Mouse (Mus musculus) hindbrain, embryonic 10.5 days (tissue): ENCODE results near the gene Mrpl37. TPM values are rescaled to one million over a fixed set of nuclear protein-coding genes. Genes with fewer than 3 reads are reported as not detected.
A peak's percentile ranks its signal among the peaks of the same experiment; 100 is the strongest.
"Not testable (repeated sequence)": the region's sequence is repeated elsewhere in the genome, so short reads cannot be mapped to it uniquely, and the experiment has no call there.

Experiments
- DNase-seq: peaks from one replicate; pipeline ENCODE4 v3.0.0-alpha.2; 2017; ENCODE audit warnings: low spot score
- H3K27ac ChIP-seq: fragments of 300-500 bp; sonication (generic); 2 replicates; pipeline ENCODE4 v1.5.1; 2016; ENCODE audit warnings: mild to moderate bottlenecking, moderate library complexity
- H3K27me3 ChIP-seq: fragments of 300-500 bp; sonication (generic); 2 replicates; pipeline ENCODE4 v1.6.1; 2016; ENCODE audit warnings: mild to moderate bottlenecking; ENCODE audit not compliant: poor library complexity, insufficient read depth, severe bottlenecking
- H3K36me3 ChIP-seq: fragments of 300-500 bp; sonication (generic); 2 replicates; pipeline ENCODE4 v1.6.1; 2016; ENCODE audit warnings: mild to moderate bottlenecking, moderate library complexity
- H3K4me1 ChIP-seq: fragments of 300-500 bp; sonication (generic); replicated peaks from 2 replicates; pipeline ENCODE4 v1.6.1; 2016; ENCODE audit warnings: mild to moderate bottlenecking
- H3K4me3 ChIP-seq: fragments of 300-500 bp; sonication (generic); 2 replicates; pipeline ENCODE4 v1.5.1; 2016; ENCODE audit warnings: mild to moderate bottlenecking, moderate library complexity
- H3K9me3 ChIP-seq: fragments of 300-500 bp; sonication (generic); 2 replicates; pipeline ENCODE4 v1.6.1; 2016; ENCODE audit warnings: mild to moderate bottlenecking, moderate library complexity
- WGBS: fragments of 180-500 bp; shearing (Covaris S2); methylation state at CpG from one replicate; pipeline ENCODE4 v1.1.7; 2016; 5-methylcytosine and 5-hydroxymethylcytosine counted together
- polyA plus RNA-seq: library from polyadenylated mRNA; unstranded; fragments of >200 nt; fragmentation: Nextera tagmentation; extraction: Ambion mirVana; gene quantifications from 2 replicates; pipeline ENCODE4 v1.2.1, GENCODE M21; 2016

Mrpl37 gene
- polyA plus RNA-seq = 116 and 121 TPM in 2 replicates

DNA sequence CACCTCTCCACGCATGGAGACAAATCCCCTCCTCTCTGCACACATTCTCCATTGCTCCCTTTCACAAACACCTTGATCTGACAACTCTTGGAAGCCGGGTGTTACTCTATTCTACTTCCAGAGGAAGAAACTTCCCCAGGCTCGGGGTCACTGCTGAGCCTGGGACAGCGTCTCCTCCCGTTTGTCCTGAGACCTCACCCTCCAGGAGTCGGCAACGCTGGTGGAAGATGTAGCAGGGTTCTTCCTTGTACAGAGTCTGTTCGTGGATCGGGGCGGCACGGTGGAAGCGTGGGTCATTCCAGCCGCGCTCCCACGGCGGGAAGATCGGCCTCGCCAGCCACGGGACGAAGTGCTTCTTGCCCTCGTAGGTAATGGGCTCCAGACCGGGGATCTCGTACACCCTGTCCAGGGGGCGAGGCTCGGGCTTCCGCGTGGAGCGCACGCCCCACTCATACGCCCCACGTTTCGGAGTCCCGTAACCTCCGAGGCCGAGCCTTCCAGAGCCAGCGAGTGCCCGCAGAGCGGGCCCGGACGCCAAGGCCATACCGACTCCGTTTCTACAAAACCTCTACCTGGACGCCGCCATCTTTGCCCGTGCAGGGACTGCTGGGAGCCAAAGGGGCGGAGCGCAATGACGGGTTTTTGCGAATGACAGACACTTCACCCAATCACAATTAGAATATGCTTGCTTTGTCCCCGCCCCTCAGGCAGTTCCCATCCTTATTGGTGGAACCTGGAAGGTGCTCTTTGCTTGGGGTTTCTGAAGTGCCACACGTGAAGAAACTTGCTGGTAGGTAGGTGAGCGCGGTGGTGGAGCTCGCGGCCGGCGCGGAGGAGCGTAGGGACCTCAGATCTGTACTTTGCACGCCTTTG is at the start of gene Mrpl37, which contains the start of gene Cyb5rl:
Gene Mrpl37 (minus strand): TSS at position 617 of the 873 bp plus-strand sequence.
Gene Cyb5rl (plus strand): TSS at position 737 of the 873 bp plus-strand sequence.
- H3K27ac ChIP-seq = peak within 1 kb of the TSS; percentile 92
- peak within 1 kb of the TSS; percentile 90 for H3K4me3 ChIP-seq
- under 1% methylated on average over 60 of the region's 60 CpGs for WGBS
- DNase-seq = peak; percentile 94
- peaks cover 32% of the 10 kb centered on the region for H3K36me3 ChIP-seq
- H3K4me1 ChIP-seq = peaks cover 30% of the 10 kb centered on the region
- H3K27me3 ChIP-seq = peaks cover 16% of the 10 kb centered on the region; the same call in 1 of the 2 replicates
- H3K9me3 ChIP-seq = no peaks in the 10 kb centered on the region

DNA sequence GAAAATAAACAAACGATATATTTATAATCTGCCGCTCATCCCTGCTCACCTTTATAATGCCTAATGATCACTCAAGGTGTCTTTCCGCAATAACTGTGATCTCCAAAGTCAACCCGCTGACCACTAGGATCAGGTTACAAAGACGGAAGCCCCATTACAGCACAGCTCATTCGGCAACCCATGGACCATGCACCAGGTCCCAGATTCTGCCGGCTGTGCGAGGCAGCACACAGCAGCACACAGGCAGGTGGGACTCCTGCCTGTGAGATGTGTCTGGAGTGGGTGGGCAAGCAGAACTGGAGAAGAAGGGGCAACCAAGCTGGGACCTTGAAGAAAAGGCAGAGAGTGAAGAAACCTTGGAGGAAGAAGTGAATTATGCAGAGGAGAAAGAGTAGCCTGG is 47.6 kb upstream of the Mrpl37 start:
- Histone ChIP-seq H3K9me3 (no peaks in the 10 kb centered on the region), H3K27ac (no peak overlapping the region), H3K4me3 (no peak overlapping the region), H3K27me3 (0 out of 2 replicates have a peak, but pooled peaks cover 4% of the 10 kb centered on the region), H3K36me3 (no peaks in the 10 kb centered on the region), H3K4me1 (peaks cover 31% of the 10 kb centered on the region)
- no peak for DNase-seq
- 68% methylated on average over 8 of the region's 8 CpGs for WGBS

DNA sequence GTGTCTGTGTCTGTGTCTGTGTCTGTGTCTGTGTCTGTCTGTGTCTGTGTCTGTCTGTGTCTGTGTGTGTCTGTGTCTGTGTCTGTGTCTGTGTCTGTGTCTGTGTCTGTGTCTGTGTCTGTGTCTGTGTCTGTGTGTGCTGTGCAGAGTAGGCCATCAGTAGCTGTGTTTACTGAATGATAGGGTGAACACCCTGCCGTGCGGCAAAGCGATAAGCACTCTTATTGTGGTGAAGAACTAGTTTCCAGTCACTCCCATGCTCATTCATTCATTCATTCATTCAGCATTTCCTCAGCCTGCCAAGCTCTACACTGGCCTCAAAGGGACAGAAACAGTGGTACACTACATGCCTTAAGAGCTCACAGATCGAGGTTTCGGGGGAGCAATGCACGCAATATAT is 42.5 kb upstream of the Mrpl37 start:
- H3K36me3 ChIP-seq, H3K27me3 ChIP-seq, H3K9me3 ChIP-seq, DNase-seq, H3K4me3 ChIP-seq: not testable (repeated sequence)
- 95% methylated on average over 6 of the region's 6 CpGs for WGBS
- Histone ChIP-seq H3K27ac (peak overlapping the region; percentile 54), H3K4me1 (peaks cover 45% of the 10 kb centered on the region)

DNA sequence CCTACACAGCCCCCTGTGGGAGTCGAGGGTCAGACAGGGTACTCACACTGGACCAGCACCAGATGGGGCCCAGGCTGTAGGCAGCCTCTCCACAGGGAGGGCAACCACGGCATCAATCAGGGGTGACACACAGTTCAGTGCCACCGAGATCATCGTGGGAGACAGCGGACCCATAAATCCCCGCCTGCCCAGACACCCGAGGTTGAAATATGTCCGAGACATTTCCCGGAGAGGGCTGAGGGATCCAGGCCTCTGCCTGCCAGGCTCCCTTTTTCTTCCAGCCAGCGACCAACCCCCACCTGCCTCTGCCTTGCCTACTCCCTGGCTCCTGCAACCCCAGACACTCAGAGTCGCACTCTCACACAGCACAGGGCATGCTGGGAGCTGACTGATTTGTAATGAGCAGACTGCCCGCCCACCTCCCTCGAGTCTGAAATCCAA is 41.6 kb upstream of the Mrpl37 start:
- no peaks in the 10 kb centered on the region for H3K9me3 ChIP-seq
- peak overlapping the region; percentile 69 for H3K27ac ChIP-seq
- no peaks in the 10 kb centered on the region for H3K27me3 ChIP-seq
- H3K4me3 ChIP-seq = no peak overlapping the region
- no peaks in the 10 kb centered on the region for H3K36me3 ChIP-seq
- 44% methylated on average over 13 of the region's 13 CpGs for WGBS
- H3K4me1 ChIP-seq = peaks cover 40% of the 10 kb centered on the region
- peak; percentile 36 for DNase-seq

DNA sequence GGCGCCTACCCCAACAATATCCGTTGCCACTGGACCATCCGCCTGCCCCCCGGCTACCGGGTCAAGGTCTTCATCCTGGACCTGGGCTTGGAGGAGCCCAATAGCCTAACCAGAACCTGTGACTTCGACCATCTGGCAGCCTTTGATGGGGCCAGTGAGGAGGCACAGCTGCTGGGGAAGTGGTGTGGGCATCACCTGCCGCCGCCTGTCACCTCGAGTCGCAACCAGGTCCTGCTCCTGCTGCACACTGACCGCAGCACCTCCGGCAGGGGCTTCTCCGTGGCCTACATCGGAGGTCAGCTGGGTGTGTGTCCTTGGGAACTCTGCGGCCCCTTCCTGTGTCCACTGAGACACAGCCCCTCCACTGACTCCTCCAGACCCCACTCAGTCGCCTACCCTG is 40.1 kb upstream of the Mrpl37 start:
- 90% methylated on average over 16 of the region's 16 CpGs for WGBS
- Histone ChIP-seq H3K4me3 (no peak overlapping the region), H3K36me3 (no peaks in the 10 kb centered on the region), H3K27me3 (no peaks in the 10 kb centered on the region), H3K27ac (peak overlapping the region; percentile 69; the same call in 1 of the 2 replicates), H3K9me3 (no peaks in the 10 kb centered on the region), H3K4me1 (peaks cover 51% of the 10 kb centered on the region)
- no peak for DNase-seq

DNA sequence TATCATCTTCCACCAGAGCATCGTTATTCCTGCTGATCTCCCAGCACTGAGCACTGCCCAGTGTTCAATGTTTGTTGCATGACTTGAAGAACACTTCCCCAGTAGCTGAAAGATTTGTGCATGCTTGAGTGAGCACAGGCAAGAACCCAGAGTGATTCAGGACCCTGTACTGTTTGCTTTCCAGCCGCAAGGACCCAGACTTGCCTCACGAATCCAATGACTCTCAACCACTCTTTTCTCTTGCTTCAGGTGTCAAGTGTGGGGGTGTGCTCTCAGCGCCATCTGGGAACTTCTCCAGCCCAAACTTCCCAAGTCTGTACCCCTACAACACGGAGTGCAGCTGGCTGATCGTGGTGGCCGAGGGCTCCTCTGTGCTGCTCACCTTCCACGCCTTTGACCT is 35.6 kb upstream of the Mrpl37 start:
- no peaks in the 10 kb centered on the region for H3K27me3 ChIP-seq
- DNase-seq = no peak
- H3K27ac ChIP-seq = peak overlapping the region; percentile 54
- H3K9me3 ChIP-seq = no peaks in the 10 kb centered on the region
- no peaks in the 10 kb centered on the region for H3K36me3 ChIP-seq
- peaks cover 40% of the 10 kb centered on the region for H3K4me1 ChIP-seq
- 68% methylated on average over 8 of the region's 8 CpGs for WGBS
- H3K4me3 ChIP-seq = no peak overlapping the region

DNA sequence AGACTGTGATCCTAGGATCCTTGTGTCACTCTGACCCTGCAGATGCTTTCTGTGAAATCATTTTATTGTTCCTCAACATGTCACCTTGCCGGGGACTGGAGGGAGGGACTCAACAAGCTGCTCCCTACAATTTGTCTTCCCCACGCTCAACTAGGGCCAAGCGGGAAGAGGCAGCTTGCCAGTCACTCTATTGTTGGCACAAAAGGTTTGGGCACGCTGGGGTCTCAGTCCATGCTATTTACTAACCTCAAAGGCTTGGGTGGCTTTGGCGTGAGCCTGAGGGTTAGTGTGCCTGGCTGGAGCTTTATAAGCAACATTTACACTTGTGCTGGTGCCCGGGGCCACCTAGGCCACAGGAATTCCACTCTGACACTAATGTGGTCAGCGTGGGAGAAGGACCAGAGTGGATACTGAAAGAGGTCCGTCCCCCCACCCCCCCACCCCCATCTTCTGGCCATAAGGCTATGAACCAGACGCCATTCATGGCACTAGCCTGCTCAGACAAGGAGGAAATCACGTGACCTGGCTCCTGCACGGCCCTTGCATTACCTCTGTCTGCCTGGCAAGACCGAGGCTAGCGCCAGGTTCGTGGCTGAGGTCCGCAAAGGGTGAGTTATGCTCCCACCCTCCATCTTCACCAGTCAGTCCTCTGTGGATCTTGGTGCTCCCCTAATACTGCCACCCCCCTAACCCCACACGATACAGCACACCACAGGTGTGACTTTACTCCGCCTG is 32.3 kb upstream of the Mrpl37 start:
- WGBS = 77% methylated on average over 17 of the region's 17 CpGs
- Histone ChIP-seq H3K4me3 (no peak overlapping the region), H3K36me3 (no peaks in the 10 kb centered on the region), H3K27me3 (no peaks in the 10 kb centered on the region), H3K9me3 (no peaks in the 10 kb centered on the region), H3K4me1 (peaks cover 62% of the 10 kb centered on the region), H3K27ac (peak overlapping the region; percentile 17)
- DNase-seq = no peak

DNA sequence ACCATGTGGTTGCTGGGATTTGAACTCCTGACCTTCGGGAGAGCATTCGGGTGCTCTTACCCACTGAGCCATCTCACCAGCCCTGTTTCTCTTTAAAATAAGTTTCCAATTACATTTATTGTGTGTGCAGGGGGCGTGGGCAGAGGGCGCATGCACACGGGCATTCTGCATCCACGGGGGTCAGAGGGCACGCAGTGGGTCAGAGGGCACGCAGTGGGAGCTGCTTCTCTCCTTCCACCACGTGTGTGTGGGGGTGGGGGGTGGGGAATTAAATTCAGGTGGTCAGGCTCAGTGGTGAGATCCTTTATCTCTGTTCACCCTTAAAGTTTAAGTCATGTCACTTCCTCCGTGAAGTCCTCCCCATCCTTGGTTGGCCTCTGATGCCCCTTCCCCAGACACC is 31.7 kb upstream of the Mrpl37 start:
- Histone ChIP-seq H3K9me3 (no peaks in the 10 kb centered on the region), H3K27me3 (no peaks in the 10 kb centered on the region), H3K27ac (no peak overlapping the region), H3K4me3 (no peak overlapping the region), H3K36me3 (no peaks in the 10 kb centered on the region), H3K4me1 (peaks cover 68% of the 10 kb centered on the region)
- DNase-seq = peak; percentile 31
- 51% methylated on average over 10 of the region's 10 CpGs for WGBS

DNA sequence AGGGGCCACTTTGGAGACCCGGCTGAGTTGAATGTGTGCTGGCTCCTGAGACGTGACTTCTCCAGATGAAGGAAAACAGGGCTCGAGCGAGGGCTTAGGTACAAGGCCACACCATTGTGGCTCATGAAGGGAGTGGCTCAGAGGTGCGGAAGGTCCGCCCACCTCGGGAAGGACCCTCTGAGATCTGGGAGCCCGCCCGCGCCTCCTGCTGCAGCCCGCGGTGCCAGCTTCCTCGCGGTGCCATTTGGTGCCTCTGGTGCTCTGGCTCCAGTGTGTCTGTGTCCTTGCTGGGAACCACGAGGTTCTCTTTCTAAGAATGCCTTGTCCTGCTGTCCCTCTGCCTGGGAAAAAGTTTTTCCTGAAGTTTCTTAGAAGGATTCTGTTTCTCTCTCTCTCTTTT is 31.2 kb upstream of the Mrpl37 start:
- 60% methylated on average over 15 of the region's 15 CpGs for WGBS
- no peaks in the 10 kb centered on the region for H3K27me3 ChIP-seq
- peaks cover 72% of the 10 kb centered on the region for H3K4me1 ChIP-seq
- H3K27ac ChIP-seq = peak overlapping the region; percentile 78
- no peak for DNase-seq
- no peaks in the 10 kb centered on the region for H3K9me3 ChIP-seq
- H3K4me3 ChIP-seq = no peak overlapping the region
- no peaks in the 10 kb centered on the region for H3K36me3 ChIP-seq

DNA sequence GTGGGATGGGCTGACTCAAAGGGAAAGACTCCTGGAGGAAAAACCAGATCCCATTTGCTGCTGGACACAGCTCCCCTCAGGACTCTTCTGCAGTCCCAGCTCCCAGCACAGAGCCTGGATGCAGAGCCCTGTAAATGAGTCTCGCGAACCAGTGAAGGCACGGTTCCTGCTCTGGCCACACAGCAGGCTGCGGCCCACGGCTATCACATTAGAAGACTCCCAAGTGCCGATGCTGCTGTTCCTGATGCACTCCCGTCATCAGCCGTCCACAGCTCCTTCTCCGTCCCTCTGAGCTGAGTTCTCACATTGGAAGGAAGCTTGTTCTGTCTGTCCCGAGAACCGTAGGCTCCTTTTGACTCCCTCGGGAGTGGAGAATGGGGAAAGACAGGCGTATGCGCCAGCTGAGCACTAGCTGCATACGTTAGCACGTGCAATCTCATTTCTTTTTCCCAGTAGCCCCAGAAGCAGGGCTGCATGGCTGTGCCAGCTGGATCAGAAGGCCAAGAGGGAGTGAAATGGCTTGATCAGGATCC is 30.2 kb upstream of the Mrpl37 start, which contains the start of gene Cdcp2:
Gene Cdcp2 (plus strand): TSS at position 51 of the 533 bp plus-strand sequence.
- no peak for DNase-seq
- no peaks in the 10 kb centered on the region for H3K27me3 ChIP-seq
- H3K9me3 ChIP-seq = no peaks in the 10 kb centered on the region
- 46% methylated on average over 16 of the region's 16 CpGs for WGBS
- H3K4me1 ChIP-seq = peaks cover 72% of the 10 kb centered on the region
- H3K36me3 ChIP-seq = no peaks in the 10 kb centered on the region
- H3K4me3 ChIP-seq = no peak within 1 kb of the TSS
- H3K27ac ChIP-seq = peak within 1 kb of the TSS; percentile 78

DNA sequence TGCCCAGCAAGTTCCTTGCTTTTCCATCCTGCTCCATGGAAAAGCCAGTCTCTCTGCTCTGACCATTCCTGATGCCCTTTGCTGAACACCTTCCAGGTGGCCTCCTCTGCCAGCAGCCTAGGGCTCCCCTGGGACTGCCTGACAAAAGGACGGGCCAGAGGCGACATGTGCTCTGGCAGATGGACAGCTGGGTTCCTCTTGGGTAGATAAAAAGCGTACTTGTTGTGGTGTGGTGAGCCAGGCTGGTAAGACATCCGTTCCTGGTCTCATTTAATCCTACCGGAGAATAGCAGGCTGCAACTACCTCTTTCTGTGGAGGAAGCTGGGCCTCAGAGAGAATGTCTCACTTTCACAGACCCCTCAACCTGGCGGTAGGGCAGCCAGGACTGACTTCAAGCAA is 29.4 kb upstream of the Mrpl37 start:
- Histone ChIP-seq H3K27me3 (no peaks in the 10 kb centered on the region), H3K4me1 (peaks cover 79% of the 10 kb centered on the region), H3K4me3 (no peak overlapping the region), H3K27ac (peak overlapping the region; percentile 78), H3K9me3 (no peaks in the 10 kb centered on the region), H3K36me3 (no peaks in the 10 kb centered on the region)
- DNase-seq = peak; percentile 28
- WGBS = 33% methylated on average over 6 of the region's 6 CpGs

DNA sequence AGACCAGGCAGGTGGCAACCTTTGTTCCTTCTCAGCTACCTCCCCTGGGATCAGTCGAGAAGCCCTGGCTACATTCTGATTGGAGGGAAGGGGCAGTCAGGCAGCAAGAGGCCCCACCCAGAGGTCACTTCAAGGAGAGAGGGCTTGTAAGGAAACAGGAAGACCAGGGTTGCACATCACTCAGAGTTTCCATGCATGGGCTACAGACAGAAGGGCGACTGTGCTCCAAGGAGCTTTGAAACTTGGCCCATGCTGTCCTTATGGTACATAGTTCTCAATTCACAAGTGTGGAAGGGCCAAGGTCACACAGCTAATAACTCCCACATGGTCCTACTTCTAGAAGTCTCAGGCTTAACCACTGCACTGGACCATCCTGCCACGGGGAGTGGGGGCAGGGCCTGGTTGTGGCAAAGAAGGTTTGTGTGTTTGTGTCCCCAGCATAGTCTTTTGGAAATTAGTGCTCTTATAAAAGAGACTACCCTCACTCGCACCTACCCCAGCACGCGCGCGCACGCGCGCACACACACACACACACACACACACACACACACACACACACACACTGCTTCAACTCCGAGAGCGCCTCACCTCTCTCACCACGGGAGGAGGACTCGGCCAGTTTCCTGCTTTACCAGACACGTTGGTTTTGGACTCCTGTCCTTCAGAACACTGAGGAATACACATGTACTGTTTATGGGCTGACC is 28.0 kb upstream of the Mrpl37 start:
- peak overlapping the region; percentile 31 for H3K27ac ChIP-seq
- 81% methylated on average over 16 of the region's 16 CpGs for WGBS
- H3K27me3 ChIP-seq = no peaks in the 10 kb centered on the region
- H3K4me3 ChIP-seq = no peak overlapping the region
- H3K36me3 ChIP-seq = no peaks in the 10 kb centered on the region
- peaks cover 82% of the 10 kb centered on the region for H3K4me1 ChIP-seq
- DNase-seq = peak; percentile 41
- H3K9me3 ChIP-seq = no peaks in the 10 kb centered on the region
